Mouse (Mus musculus) heart, postnatal 0 days (tissue): ENCODE measurements around the gene Copg2.

ENCODE experiments used
- CTCF ChIP-seq: IDR thresholded peaks from 2 replicates; pipeline ENCODE4 v1.5.1; 2016; ENCODE audit warnings: antibody characterized with exemption, control low read depth, low read depth
- EP300 ChIP-seq: IDR thresholded peaks from 2 replicates; pipeline ENCODE4 v1.6.1; 2016; ENCODE audit warnings: antibody characterized with exemption, low read depth

GRCm38 (mm10) chr6:30702881-30703280 is 193.7 kb downstream of the Copg2 start:
- TF ChIP-seq CTCF, result no peak
- no peak for TF ChIP-seq EP300
